Mouse (Mus musculus) embryonic facial prominence, embryonic 12.5 days (tissue): Measurements from ENCODE around the gene Enox1. TPM values are rescaled to one million over a fixed set of nuclear protein-coding genes. Genes with fewer than 3 reads are reported as not detected.

ENCODE experiments used
- ATAC-seq: fragments of 200-750 bp; cut with Nextera tagmentation; 2 replicates; pipeline ENCODE4 v1.8.0; 2017; ENCODE audit not compliant: insufficient number of reproducible peaks, insufficient read depth, low FRiP score, low TSS enrichment
- H3K27ac ChIP-seq: fragments of 300-500 bp; sonication (generic); 2 replicates; pipeline ENCODE4 v1.5.1; 2016; ENCODE audit warnings: mild to moderate bottlenecking
- H3K27me3 ChIP-seq: fragments of 300-500 bp; sonication (generic); 2 replicates; pipeline ENCODE4 v1.6.1; 2016; ENCODE audit warnings: mild to moderate bottlenecking, moderate library complexity
- H3K36me3 ChIP-seq: fragments of 300-500 bp; sonication (generic); 2 replicates; pipeline ENCODE4 v1.6.1; 2016; ENCODE audit warnings: mild to moderate bottlenecking
- H3K4me1 ChIP-seq: fragments of 300-500 bp; sonication (generic); 2 replicates; pipeline ENCODE4 v1.6.1; 2016
- H3K4me2 ChIP-seq: fragments of 300-500 bp; sonication (generic); replicated peaks from 2 replicates; pipeline ENCODE4 v1.6.1; 2016; ENCODE audit warnings: mild to moderate bottlenecking, moderate library complexity
- H3K4me3 ChIP-seq: fragments of 300-500 bp; sonication (generic); 2 replicates; pipeline ENCODE4 v1.5.1; 2016; ENCODE audit warnings: mild to moderate bottlenecking
- H3K9ac ChIP-seq: fragments of 300-500 bp; sonication (generic); 2 replicates; pipeline ENCODE4 v1.6.1; 2016; ENCODE audit warnings: mild to moderate bottlenecking, moderate library complexity
- H3K9me3 ChIP-seq: fragments of 300-500 bp; sonication (generic); 2 replicates; pipeline ENCODE4 v1.6.1; 2016; ENCODE audit warnings: mild to moderate bottlenecking, moderate library complexity
- WGBS: fragments of 180-500 bp; shearing (Covaris S2); methylation state at CpG from one replicate; pipeline ENCODE4 v1.1.7; 2016; 5-methylcytosine and 5-hydroxymethylcytosine counted together
- polyA plus RNA-seq: library from polyadenylated mRNA; unstranded; fragments of >200 nt; fragmentation: Nextera tagmentation; extraction: Ambion mirVana; gene quantifications from 2 replicates; pipeline ENCODE4 v1.2.1, GENCODE M21; 2016

Gene Enox1
- polyA plus RNA-seq, 1 experiment from 2014 or later = 20.0 TPM

- ATAC-seq = no peak
- H3K9ac ChIP-seq = no peak overlapping the region
- no peak overlapping the region for H3K4me3 ChIP-seq
- H3K36me3 ChIP-seq = no peaks in the 10 kb centered on the region
- no peaks in the 10 kb centered on the region for H3K27me3 ChIP-seq
- H3K4me2 ChIP-seq = no peak overlapping the region
- no peaks in the 10 kb centered on the region for H3K9me3 ChIP-seq
- no peak overlapping the region for H3K27ac ChIP-seq
- 68% methylated on average over 3 of the region's 3 CpGs for WGBS
- no peaks in the 10 kb centered on the region for H3K4me1 ChIP-seq
Measured at GRCm38 (mm10) chr14:77470577-77470976, 314.0 kb downstream of the Enox1 start.

GRCm38 (mm10) chr14:77473501-77473900 lies 316.9 kb downstream of the Enox1 start:
- Histone ChIP-seq H3K36me3 (no peaks in the 10 kb centered on the region), H3K4me3 (no peak overlapping the region), H3K4me2 (no peak overlapping the region), H3K27me3 (no peaks in the 10 kb centered on the region), H3K27ac (no peak overlapping the region), H3K9me3 (no peaks in the 10 kb centered on the region), H3K4me1 (no peaks in the 10 kb centered on the region), H3K9ac (no peak overlapping the region)
- 71% methylated on average over 4 of the region's 4 CpGs for WGBS
- no peak for ATAC-seq

- ATAC-seq = no peak
- Histone ChIP-seq H3K4me1 (no peaks in the 10 kb centered on the region), H3K27me3 (no peaks in the 10 kb centered on the region), H3K36me3 (no peaks in the 10 kb centered on the region), H3K27ac (no peak overlapping the region), H3K4me2 (no peak overlapping the region), H3K9me3 (no peaks in the 10 kb centered on the region), H3K9ac (no peak overlapping the region), H3K4me3 (no peak overlapping the region)
- 55% methylated on average over 5 of the region's 5 CpGs for WGBS
Measured at GRCm38 (mm10) chr14:77474026-77474425, 317.5 kb downstream of the Enox1 start.

- no peak overlapping the region for H3K27ac ChIP-seq
- no peaks in the 10 kb centered on the region for H3K9me3 ChIP-seq
- WGBS = 66% methylated on average over 11 of the region's 11 CpGs
- H3K4me2 ChIP-seq = no peak overlapping the region
- H3K4me3 ChIP-seq = no peak overlapping the region
- no peaks in the 10 kb centered on the region for H3K36me3 ChIP-seq
- no peaks in the 10 kb centered on the region for H3K4me1 ChIP-seq
- no peaks in the 10 kb centered on the region for H3K27me3 ChIP-seq
- H3K9ac ChIP-seq = no peak overlapping the region
- ATAC-seq = no peak
Measured at GRCm38 (mm10) chr14:77475134-77475820, 318.7 kb downstream of the Enox1 start.

- no peak for ATAC-seq
- no peak overlapping the region for H3K27ac ChIP-seq
- WGBS = 65% methylated on average over 4 of the region's 4 CpGs
Measured at GRCm38 (mm10) chr14:77477704-77478103, 321.1 kb downstream of the Enox1 start.

GRCm38 (mm10) chr14:77478210-77478609 lies 321.6 kb downstream of the Enox1 start:
- 82% methylated on average over 7 of the region's 7 CpGs for WGBS
- H3K4me3 ChIP-seq = no peak overlapping the region
- ATAC-seq = no peak
- H3K27ac ChIP-seq = no peak overlapping the region
- H3K4me2 ChIP-seq = no peak overlapping the region
- H3K9ac ChIP-seq = no peak overlapping the region
- no peaks in the 10 kb centered on the region for H3K4me1 ChIP-seq
- H3K27me3 ChIP-seq = no peaks in the 10 kb centered on the region
- no peaks in the 10 kb centered on the region for H3K36me3 ChIP-seq
- H3K9me3 ChIP-seq = no peaks in the 10 kb centered on the region

More at GRCm38 (mm10) chr14:77477704-77478103, 321.1 kb downstream of the Enox1 start:
- H3K27me3 ChIP-seq = no peaks in the 10 kb centered on the region
- H3K9ac ChIP-seq = no peak overlapping the region
- H3K4me1 ChIP-seq = no peaks in the 10 kb centered on the region
- H3K4me2 ChIP-seq = no peak overlapping the region
- H3K9me3 ChIP-seq = no peaks in the 10 kb centered on the region
- no peak overlapping the region for H3K4me3 ChIP-seq
- no peaks in the 10 kb centered on the region for H3K36me3 ChIP-seq

GRCm38 (mm10) chr14:77478692-77479091 lies 322.1 kb downstream of the Enox1 start:
- 91% methylated on average over 8 of the region's 8 CpGs for WGBS
- Histone ChIP-seq H3K4me2 (no peak overlapping the region), H3K4me3 (no peak overlapping the region), H3K4me1 (no peaks in the 10 kb centered on the region), H3K9ac (no peak overlapping the region), H3K27me3 (no peaks in the 10 kb centered on the region), H3K27ac (no peak overlapping the region), H3K9me3 (no peaks in the 10 kb centered on the region), H3K36me3 (no peaks in the 10 kb centered on the region)
- ATAC-seq = no peak

- Histone ChIP-seq H3K36me3 (no peaks in the 10 kb centered on the region), H3K4me1 (no peaks in the 10 kb centered on the region), H3K4me2 (no peak overlapping the region), H3K27me3 (no peaks in the 10 kb centered on the region), H3K9me3 (no peaks in the 10 kb centered on the region), H3K4me3 (no peak overlapping the region), H3K27ac (no peak overlapping the region), H3K9ac (no peak overlapping the region)
- WGBS = 43% methylated on average over 15 of the region's 15 CpGs
- 0 out of 2 replicates have a peak, but pooled peaks have one; percentile 67 for ATAC-seq
Measured at GRCm38 (mm10) chr14:77483076-77483475, 326.5 kb downstream of the Enox1 start.

- 87% methylated on average over 8 of the region's 8 CpGs for WGBS
Measured at GRCm38 (mm10) chr14:77484951-77485447, 328.4 kb downstream of the Enox1 start.

GRCm38 (mm10) chr14:77490699-77491098 lies 334.1 kb downstream of the Enox1 start:
- Histone ChIP-seq H3K36me3 (no peaks in the 10 kb centered on the region), H3K27ac (no peak overlapping the region), H3K27me3 (no peaks in the 10 kb centered on the region), H3K4me1 (no peaks in the 10 kb centered on the region), H3K4me3 (no peak overlapping the region), H3K9me3 (no peaks in the 10 kb centered on the region), H3K9ac (no peak overlapping the region), H3K4me2 (no peak overlapping the region)
- ATAC-seq = no peak
- 94% methylated on average over 6 of the region's 6 CpGs for WGBS

More at GRCm38 (mm10) chr14:77484951-77485447, 328.4 kb downstream of the Enox1 start:
- Histone ChIP-seq H3K27ac (no peak overlapping the region), H3K4me1 (no peaks in the 10 kb centered on the region), H3K4me2 (no peak overlapping the region), H3K27me3 (no peaks in the 10 kb centered on the region), H3K36me3 (no peaks in the 10 kb centered on the region), H3K4me3 (no peak overlapping the region), H3K9me3 (no peaks in the 10 kb centered on the region), H3K9ac (no peak overlapping the region)
- no peak for ATAC-seq

- H3K4me3 ChIP-seq = no peak overlapping the region
- H3K9me3 ChIP-seq = no peaks in the 10 kb centered on the region
- H3K9ac ChIP-seq = no peak overlapping the region
- no peaks in the 10 kb centered on the region for H3K36me3 ChIP-seq
- no peaks in the 10 kb centered on the region for H3K27me3 ChIP-seq
- H3K4me2 ChIP-seq = no peak overlapping the region
- ATAC-seq = no peak
- 94% methylated on average over 2 of the region's 2 CpGs for WGBS
- no peaks in the 10 kb centered on the region for H3K4me1 ChIP-seq
- H3K27ac ChIP-seq = no peak overlapping the region
Measured at GRCm38 (mm10) chr14:77491731-77492130, 335.2 kb downstream of the Enox1 start.

GRCm38 (mm10) chr14:77499996-77500581 lies 343.5 kb downstream of the Enox1 start:
- 75% methylated on average over 6 of the region's 6 CpGs for WGBS
- Histone ChIP-seq H3K9ac (no peak overlapping the region), H3K27ac (no peak overlapping the region), H3K4me1 (0 out of 2 replicates have a peak, but pooled peaks cover 3% of the 10 kb centered on the region), H3K9me3 (no peaks in the 10 kb centered on the region), H3K27me3 (no peaks in the 10 kb centered on the region), H3K4me3 (no peak overlapping the region), H3K4me2 (no peak overlapping the region), H3K36me3 (no peaks in the 10 kb centered on the region)
- no peak for ATAC-seq
